Mouse (Mus musculus) hematopoietic multipotent progenitor cell, adult 10-12 weeks (in vitro differentiated cells): ENCODE measurements around the gene Artn. TPM values are rescaled to one million over a fixed set of nuclear protein-coding genes. Genes with fewer than 3 reads are reported as not detected.

Source experiments
- polyA plus RNA-seq: library from polyadenylated mRNA; stranded (reverse); fragments of >175 nt; gene quantifications from 2 replicates; pipeline ENCODE4 v1.2.3, GENCODE M21; 2012; ENCODE audit warnings: low replicate concordance

Gene Artn
- polyA plus RNA-seq = 1.4 TPM in 1 of 2 replicates, not detected in the other

GRCm38 (mm10) chr4:117929391-117929881 lies at the start of gene Artn:
Gene Artn (minus strand): TSS chr4:117929763.

GRCm38 (mm10) chr4:117914591-117915442 lies 14.7 kb downstream of the Artn start, which contains the start of gene Ipo13:
Gene Ipo13 (minus strand): TSS chr4:117914999.

GRCm38 (mm10) chr4:117891738-117892161 lies 37.8 kb downstream of the Artn start, which contains the start of gene Dph2:
Gene Dph2 (minus strand): TSS chr4:117892032.

GRCm38 (mm10) chr4:117887133-117887532 lies 42.4 kb downstream of the Artn start, which contains the start of gene Atp6v0b:
Gene Atp6v0b (minus strand): TSS chr4:117887333.

GRCm38 (mm10) chr4:117882701-117883691 lies 46.6 kb downstream of the Artn start, which contains the start of gene B4galt2:
Gene B4galt2 (minus strand): TSS chr4:117883487.

Other genes starting within 250 kb of the Artn start
- 24.4 and 26.2 TPM in 2 replicates for gene Dmap1, start 247.5 kb downstream of the Artn start, polyA plus RNA-seq
- not detected in 2 replicates for gene Gm12845, start 205.4 kb downstream of the Artn start, polyA plus RNA-seq
- gene Klf17, start 164.1 kb downstream of the Artn start, polyA plus RNA-seq = not detected in 2 replicates
- gene Slc6a9, start 95.3 kb downstream of the Artn start, polyA plus RNA-seq = 3.1 and 32.2 TPM in 2 replicates
- gene Ccdc24, start 57.2 kb downstream of the Artn start, polyA plus RNA-seq = not detected in 2 replicates
- 1.1 and 1.3 TPM in 2 replicates for gene B4galt2, start 46.3 kb downstream of the Artn start, polyA plus RNA-seq
- gene Atp6v0b, start 42.4 kb downstream of the Artn start, polyA plus RNA-seq = 76.1 and 320 TPM in 2 replicates
- 10.7 and 16.8 TPM in 2 replicates for gene Dph2, start 37.7 kb downstream of the Artn start, polyA plus RNA-seq
- gene Ipo13, start 14.8 kb downstream of the Artn start, polyA plus RNA-seq = 23.0 and 26.8 TPM in 2 replicates
- 13.8 and 29.1 TPM in 2 replicates for gene St3gal3, start 205.2 kb upstream of the Artn start, polyA plus RNA-seq